Mouse (Mus musculus) liver, embryonic 16.5 days (tissue): ENCODE results near the gene H2-T24. TPM values are rescaled to one million over a fixed set of nuclear protein-coding genes. Genes with fewer than 3 reads are reported as not detected.
"Not testable (repeated sequence)": the region's sequence is repeated elsewhere in the genome, so short reads cannot be mapped to it uniquely, and the experiment has no call there.

Source experiments
- ATAC-seq: fragments of 200-750 bp; cut with Nextera tagmentation; 2 replicates; pipeline ENCODE4 v1.8.0; 2017; ENCODE audit warnings: low read depth, mild to moderate bottlenecking, moderate number of reproducible peaks, moderate library complexity
- H3K27ac ChIP-seq: fragments of 300-500 bp; sonication (generic); 2 replicates; pipeline ENCODE4 v1.5.1; 2014; ENCODE audit warnings: mild to moderate bottlenecking, low read length
- H3K27me3 ChIP-seq: fragments of 300-500 bp; sonication (generic); 2 replicates; pipeline ENCODE4 v1.6.1; 2014; ENCODE audit warnings: low read depth, low read length, mixed read lengths; ENCODE audit not compliant: control insufficient read depth, insufficient read depth
- H3K36me3 ChIP-seq: fragments of 300-500 bp; sonication (generic); 2 replicates; pipeline ENCODE4 v1.6.1; 2014; ENCODE audit warnings: mild to moderate bottlenecking; ENCODE audit not compliant: control insufficient read depth, insufficient read depth
- H3K4me1 ChIP-seq: fragments of 300-500 bp; sonication (generic); 2 replicates; pipeline ENCODE4 v1.6.1; 2014; ENCODE audit warnings: low read depth, low read length, mixed read lengths; ENCODE audit not compliant: control insufficient read depth
- H3K4me2 ChIP-seq: fragments of 300-500 bp; sonication (generic); 2 replicates; pipeline ENCODE4 v1.6.1; 2014; ENCODE audit warnings: low read depth, low read length, mixed read lengths
- H3K4me3 ChIP-seq: fragments of 300-500 bp; sonication (generic); 2 replicates; pipeline ENCODE4 v1.5.1; 2014; ENCODE audit warnings: low read depth, mild to moderate bottlenecking, low read length
- H3K9ac ChIP-seq: fragments of 300-500 bp; sonication (generic); 2 replicates; pipeline ENCODE4 v1.6.1; 2014; ENCODE audit warnings: low read depth, low read length
- H3K9me3 ChIP-seq: fragments of 300-500 bp; sonication (generic); replicated peaks from 2 replicates; pipeline ENCODE4 v1.6.1; 2016; ENCODE audit warnings: low read length; ENCODE audit not compliant: control insufficient read depth
- WGBS: fragments of 180-500 bp; shearing (Covaris S2); extraction: QIAGEN DNeasy Blood & Tissue Kit; methylation state at CpG from one replicate; pipeline ENCODE4 v1.1.7; 2014; ENCODE audit not compliant: insufficient replicate concordance; 5-methylcytosine and 5-hydroxymethylcytosine counted together
- polyA plus RNA-seq: library from polyadenylated mRNA; unstranded; fragments of >200 nt; fragmentation: Nextera tagmentation; extraction: Ambion mirVana; gene quantifications from 2 replicates; pipeline ENCODE4 v1.2.1, GENCODE M21; 2015

Gene H2-T24
- 6.6 and 7.9 TPM in 2 replicates for polyA plus RNA-seq

- Histone ChIP-seq H3K9ac (peak within 1 kb of the TSS; percentile 73), H3K27ac (peak within 1 kb of the TSS; percentile 97), H3K4me2 (peak within 1 kb of the TSS; percentile 76), H3K4me1 (peaks cover 58% of the 10 kb centered on the region), H3K4me3 (peak within 1 kb of the TSS; percentile 65), H3K9me3 (no peaks in the 10 kb centered on the region), H3K36me3 (peaks cover 19% of the 10 kb centered on the region), H3K27me3 (no peaks in the 10 kb centered on the region)
- ATAC-seq: peak; percentile 86
- 8% methylated on average over 15 of the region's 15 CpGs for WGBS
Measured at GRCm38 (mm10) chr17:36020191-36021073, at the start of gene H2-T24. TSS of gene H2-T24 (minus strand) at chr17:36020560.

GRCm38 (mm10) chr17:36060829-36061228, 40.5 kb upstream of the H2-T24 start:
- no peaks in the 10 kb centered on the region for H3K36me3 ChIP-seq
- 16% methylated on average over 2 of the region's 2 CpGs for WGBS
- H3K9ac ChIP-seq: no peak overlapping the region
- H3K4me2 ChIP-seq: no peak overlapping the region
- no peak for ATAC-seq
- no peaks in the 10 kb centered on the region for H3K9me3 ChIP-seq
- H3K4me1 ChIP-seq: no peaks in the 10 kb centered on the region
- H3K4me3 ChIP-seq: no peak overlapping the region
- H3K27me3 ChIP-seq: no peaks in the 10 kb centered on the region
- no peak overlapping the region for H3K27ac ChIP-seq

GRCm38 (mm10) chr17:36058362-36058761, 38.0 kb upstream of the H2-T24 start, which contains the start of gene Gm11127:
TSS of gene Gm11127 (minus strand) at chr17:36058371.
- not testable (repeated sequence) for ATAC-seq, H3K27ac ChIP-seq, H3K36me3 ChIP-seq, H3K9me3 ChIP-seq, H3K27me3 ChIP-seq, H3K4me1 ChIP-seq, H3K4me2 ChIP-seq, H3K4me3 ChIP-seq, H3K9ac ChIP-seq
- WGBS: 65% methylated on average over 1 of the region's 1 CpGs

GRCm38 (mm10) chr17:36057927-36058326, 37.6 kb upstream of the H2-T24 start:
- 75% methylated on average over 22 of the region's 25 CpGs for WGBS
- H3K36me3 ChIP-seq, H3K27ac ChIP-seq, H3K4me2 ChIP-seq, H3K4me3 ChIP-seq, H3K27me3 ChIP-seq, H3K9ac ChIP-seq, H3K4me1 ChIP-seq, H3K9me3 ChIP-seq, ATAC-seq: not testable (repeated sequence)

GRCm38 (mm10) chr17:36043286-36043685, 22.9 kb upstream of the H2-T24 start:
- no peaks in the 10 kb centered on the region for H3K9me3 ChIP-seq
- H3K27ac ChIP-seq: peak overlapping the region; percentile 34
- no peaks in the 10 kb centered on the region for H3K36me3 ChIP-seq
- peak overlapping the region; percentile 62 for H3K4me3 ChIP-seq
- H3K4me1 ChIP-seq: peaks cover 9% of the 10 kb centered on the region
- no peak for ATAC-seq
- H3K27me3 ChIP-seq: no peaks in the 10 kb centered on the region
- peak overlapping the region; percentile 85 for H3K4me2 ChIP-seq
- 77% methylated on average over 3 of the region's 3 CpGs for WGBS
- H3K9ac ChIP-seq: peak overlapping the region; percentile 61

GRCm38 (mm10) chr17:36042610-36043169, 22.3 kb upstream of the H2-T24 start, which contains the start of the genes H2-T22 and Gm6034:
TSS of gene H2-T22 (minus strand) at chr17:36042747.
TSS of gene Gm6034 (plus strand) at chr17:36042961.
- peak; percentile 93 for ATAC-seq
- H3K36me3 ChIP-seq, H3K4me1 ChIP-seq, H3K9me3 ChIP-seq, H3K27me3 ChIP-seq: not testable (repeated sequence)
- Histone ChIP-seq H3K27ac (peak within 1 kb of the TSS; percentile 34), H3K4me3 (peak within 1 kb of the TSS; percentile 62), H3K4me2 (peak within 1 kb of the TSS; percentile 85), H3K9ac (peak within 1 kb of the TSS; percentile 61)
- WGBS: under 1% methylated on average over 12 of the region's 12 CpGs

GRCm38 (mm10) chr17:36042055-36042454, 21.7 kb upstream of the H2-T24 start:
- H3K4me3 ChIP-seq: peak overlapping the region; percentile 62
- not testable (repeated sequence) for H3K36me3 ChIP-seq, H3K27me3 ChIP-seq, H3K27ac ChIP-seq, H3K9me3 ChIP-seq, H3K4me1 ChIP-seq
- H3K4me2 ChIP-seq: peak overlapping the region; percentile 85
- 5% methylated on average over 19 of the region's 19 CpGs for WGBS
- H3K9ac ChIP-seq: peak overlapping the region; percentile 56
- ATAC-seq: peak; percentile 22; the same call in 1 of the 2 replicates

- H3K36me3 ChIP-seq, ATAC-seq, H3K4me3 ChIP-seq, H3K27ac ChIP-seq, H3K27me3 ChIP-seq, H3K9me3 ChIP-seq, H3K4me2 ChIP-seq, H3K9ac ChIP-seq, H3K4me1 ChIP-seq: not testable (repeated sequence)
- WGBS: 73% methylated on average over 2 of the region's 2 CpGs
Measured at GRCm38 (mm10) chr17:36040604-36041003, 20.2 kb upstream of the H2-T24 start.

- H3K36me3 ChIP-seq, H3K9ac ChIP-seq, H3K4me1 ChIP-seq, H3K27ac ChIP-seq, H3K4me3 ChIP-seq, ATAC-seq, H3K9me3 ChIP-seq, H3K4me2 ChIP-seq, H3K27me3 ChIP-seq: not testable (repeated sequence)
- 68% methylated on average over 13 of the region's 13 CpGs for WGBS
Measured at GRCm38 (mm10) chr17:36036126-36036525, 15.8 kb upstream of the H2-T24 start.
